Mouse (Mus musculus) neural tube, embryonic 15.5 days (tissue): ENCODE data around the gene Nacc2. TPM values are rescaled to one million over a fixed set of nuclear protein-coding genes. Genes with fewer than 3 reads are reported as not detected.

Source experiments
- ATAC-seq: fragments of 200-750 bp; cut with Nextera tagmentation; 2 replicates; pipeline ENCODE4 v1.8.0; 2017; ENCODE audit warnings: mild to moderate bottlenecking, moderate TSS enrichment, moderate library complexity; ENCODE audit not compliant: low FRiP score
- H3K27ac ChIP-seq: fragments of 300-500 bp; sonication (generic); replicated peaks from 2 replicates; pipeline ENCODE4 v1.5.1; 2015; ENCODE audit warnings: mild to moderate bottlenecking, inconsistent platforms
- H3K27me3 ChIP-seq: fragments of 300-500 bp; sonication (generic); replicated peaks from 2 replicates; pipeline ENCODE4 v1.6.1; 2015; ENCODE audit warnings: inconsistent platforms
- H3K36me3 ChIP-seq: fragments of 300-500 bp; sonication (generic); 2 replicates; pipeline ENCODE4 v1.6.1; 2015; ENCODE audit warnings: inconsistent platforms
- H3K4me1 ChIP-seq: fragments of 300-500 bp; sonication (generic); 2 replicates; pipeline ENCODE4 v1.6.1; 2015; ENCODE audit warnings: inconsistent platforms
- H3K4me2 ChIP-seq: fragments of 300-500 bp; sonication (generic); 2 replicates; pipeline ENCODE4 v1.6.1; 2015; ENCODE audit warnings: inconsistent platforms, mild to moderate bottlenecking, moderate library complexity
- H3K4me3 ChIP-seq: fragments of 300-500 bp; sonication (generic); replicated peaks from 2 replicates; pipeline ENCODE4 v1.5.1; 2015; ENCODE audit warnings: mild to moderate bottlenecking, inconsistent platforms
- H3K9ac ChIP-seq: fragments of 300-500 bp; sonication (generic); replicated peaks from 2 replicates; pipeline ENCODE4 v1.6.1; 2015; ENCODE audit warnings: mild to moderate bottlenecking, inconsistent platforms
- H3K9me3 ChIP-seq: fragments of 300-500 bp; sonication (generic); replicated peaks from 2 replicates; pipeline ENCODE4 v1.6.1; 2016; ENCODE audit warnings: inconsistent platforms
- WGBS: fragments of 180-500 bp; shearing (Covaris S2); methylation state at CpG from one replicate; pipeline ENCODE4 v1.1.7; 2015; ENCODE audit warnings: mixed read lengths; 5-methylcytosine and 5-hydroxymethylcytosine counted together
- polyA plus RNA-seq: library from polyadenylated mRNA; unstranded; fragments of >200 nt; fragmentation: Nextera tagmentation; extraction: Ambion mirVana; gene quantifications from 2 replicates; pipeline ENCODE4 v1.2.1, GENCODE M21; 2015

Gene Nacc2
- 22.9 and 23.6 TPM in 2 replicates for polyA plus RNA-seq

DNA sequence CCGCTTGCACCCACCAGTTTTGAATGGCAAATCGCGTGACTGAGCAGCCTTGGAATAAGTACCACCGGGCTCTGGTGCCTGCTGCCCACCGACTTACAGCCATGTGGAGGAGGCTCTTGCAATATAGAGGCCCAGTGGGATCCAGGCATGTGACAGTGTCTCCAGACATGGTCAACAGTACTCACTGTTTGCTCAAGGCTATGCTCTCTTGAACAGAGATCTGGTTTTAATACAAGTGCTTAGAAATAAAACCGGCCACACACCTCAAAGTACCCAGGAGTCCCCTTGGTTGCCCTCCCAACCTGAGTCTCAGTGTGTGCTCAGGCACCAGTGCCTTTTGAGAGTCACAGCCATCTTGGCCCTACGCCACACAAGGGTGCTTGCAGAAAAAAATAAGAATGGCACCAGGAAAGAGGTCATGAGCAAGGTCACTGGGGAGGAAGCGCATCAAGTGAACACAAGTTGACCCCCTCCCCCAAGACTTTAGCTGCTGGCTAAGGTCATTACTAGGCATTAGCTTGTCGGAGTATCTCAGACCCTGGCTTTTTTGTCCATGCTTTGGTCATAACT is at the start of gene Nacc2:
Nacc2 (minus strand) TSS at position 142 of the 570 bp plus-strand sequence.
- Histone ChIP-seq H3K4me2 (peak within 1 kb of the TSS; percentile 99), H3K36me3 (no peaks in the 10 kb centered on the region), H3K27ac (peak within 1 kb of the TSS; percentile 51), H3K9me3 (no peaks in the 10 kb centered on the region), H3K9ac (peak within 1 kb of the TSS; percentile 59), H3K4me1 (peaks cover 30% of the 10 kb centered on the region), H3K4me3 (peak within 1 kb of the TSS; percentile 76), H3K27me3 (peaks cover 36% of the 10 kb centered on the region)
- ATAC-seq = peak; percentile 56; the same call in 1 of the 2 replicates
- 28% methylated on average over 9 of the region's 9 CpGs for WGBS

DNA sequence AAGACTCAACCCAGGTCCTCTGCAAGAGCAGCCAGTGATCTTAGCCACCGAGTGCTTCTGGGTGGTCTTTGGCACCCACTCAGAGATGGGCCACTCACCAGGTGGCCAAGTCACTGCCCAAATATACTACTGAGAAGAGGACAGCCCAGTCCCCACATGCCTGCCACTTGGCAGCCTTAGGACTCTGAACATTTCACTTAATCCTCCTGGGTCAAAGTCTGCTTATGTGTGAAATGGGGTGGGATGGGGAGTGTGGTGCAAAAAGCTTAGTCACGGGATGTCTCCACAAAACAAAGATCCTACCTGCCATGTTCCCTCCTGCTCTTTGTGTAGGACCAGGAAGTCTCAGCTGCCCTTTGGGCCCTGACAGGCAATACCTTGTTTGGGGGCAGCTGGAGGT is 49.1 kb upstream of the Nacc2 start:
- H3K4me2 ChIP-seq = no peak overlapping the region
- no peak for ATAC-seq
- no peaks in the 10 kb centered on the region for H3K36me3 ChIP-seq
- H3K9ac ChIP-seq = no peak overlapping the region
- WGBS = 79% methylated on average over 2 of the region's 2 CpGs
- no peak overlapping the region for H3K4me3 ChIP-seq
- peaks cover 20% of the 10 kb centered on the region for H3K4me1 ChIP-seq
- no peak overlapping the region for H3K27ac ChIP-seq
- peaks cover 7% of the 10 kb centered on the region for H3K27me3 ChIP-seq
- H3K9me3 ChIP-seq = no peaks in the 10 kb centered on the region

DNA sequence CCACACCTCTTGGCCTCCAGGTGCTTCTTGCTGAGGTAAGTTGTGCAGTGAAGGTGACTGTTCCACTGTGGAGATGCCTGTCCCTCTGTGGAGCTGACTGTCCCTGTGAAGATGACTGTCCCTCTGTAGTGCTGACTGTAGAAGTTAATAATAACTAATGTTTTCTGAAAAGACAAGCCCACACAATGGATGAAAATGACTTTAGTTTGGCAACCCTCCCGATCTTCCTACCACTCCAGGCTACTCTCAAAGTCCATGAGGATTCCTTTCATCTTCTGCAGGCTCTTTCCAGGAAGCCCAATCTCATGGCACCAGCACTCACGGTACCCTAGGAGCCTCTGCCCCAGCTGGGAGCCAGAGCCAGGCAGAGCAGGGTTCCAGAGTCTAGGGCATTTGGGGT is 47.4 kb upstream of the Nacc2 start:
- H3K4me3 ChIP-seq = no peak overlapping the region
- WGBS = 65% methylated on average over 2 of the region's 2 CpGs
- no peak overlapping the region for H3K27ac ChIP-seq
- H3K4me2 ChIP-seq = no peak overlapping the region
- no peaks in the 10 kb centered on the region for H3K36me3 ChIP-seq
- H3K27me3 ChIP-seq = peaks cover 7% of the 10 kb centered on the region; the same call in 1 of the 2 replicates
- ATAC-seq = no peak
- no peak overlapping the region for H3K9ac ChIP-seq
- H3K9me3 ChIP-seq = no peaks in the 10 kb centered on the region
- H3K4me1 ChIP-seq = peaks cover 17% of the 10 kb centered on the region

DNA sequence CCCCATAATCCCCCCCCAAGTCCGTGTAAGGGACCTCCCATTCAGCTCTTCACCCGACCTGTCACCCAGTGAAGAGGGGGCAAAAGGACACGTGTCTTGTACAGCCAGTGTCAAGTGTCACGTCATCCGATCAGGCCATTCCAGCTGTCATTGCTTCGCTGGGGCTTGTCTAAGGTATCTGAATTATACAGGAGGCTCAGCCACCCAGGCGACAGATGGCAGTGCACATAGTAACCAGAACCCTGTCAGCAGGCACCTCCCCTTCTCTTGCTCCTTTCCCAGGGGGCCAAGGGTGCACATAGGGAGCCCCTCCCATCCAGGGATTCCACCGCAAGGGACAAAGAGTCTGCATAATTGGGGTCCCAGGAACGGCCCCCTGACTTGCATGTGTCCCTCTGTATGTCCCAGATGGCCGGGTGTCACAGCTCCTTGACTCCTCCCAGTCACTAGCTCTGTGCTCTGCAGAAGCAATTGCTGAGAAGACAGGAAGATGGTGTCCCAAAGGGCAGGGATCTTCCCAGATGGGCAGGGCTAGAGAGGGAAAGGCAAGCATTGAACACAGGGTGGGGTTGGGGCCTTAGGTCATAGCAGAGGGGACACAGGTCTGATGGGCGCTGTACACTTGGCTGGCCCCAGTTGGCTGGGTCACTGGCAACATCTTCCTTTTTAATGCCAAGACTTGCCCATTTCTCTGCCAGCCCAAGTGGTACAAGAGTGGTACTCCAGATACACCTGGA is 46.0 kb upstream of the Nacc2 start:
- 27% methylated on average over 11 of the region's 11 CpGs for WGBS
- ATAC-seq = peak; percentile 13; the same call in 1 of the 2 replicates

GRCm38 (mm10) chr2:26166890-26167289 is 43.9 kb upstream of the Nacc2 start:
- H3K36me3 ChIP-seq = no peaks in the 10 kb centered on the region
- no peak overlapping the region for H3K9ac ChIP-seq
- peaks cover 1% of the 10 kb centered on the region; the same call in 1 of the 2 replicates for H3K27me3 ChIP-seq
- H3K27ac ChIP-seq = no peak overlapping the region
- H3K4me2 ChIP-seq = no peak overlapping the region
- peaks cover 13% of the 10 kb centered on the region; the same call in 1 of the 2 replicates for H3K4me1 ChIP-seq
- no peak for ATAC-seq
- no peaks in the 10 kb centered on the region for H3K9me3 ChIP-seq
- 93% methylated on average over 3 of the region's 3 CpGs for WGBS
- H3K4me3 ChIP-seq = no peak overlapping the region

More for the DNA sequence above, 46.0 kb upstream of the Nacc2 start:
- H3K36me3 ChIP-seq = no peaks in the 10 kb centered on the region
- H3K27ac ChIP-seq = no peak overlapping the region
- H3K4me3 ChIP-seq = no peak overlapping the region
- no peaks in the 10 kb centered on the region for H3K9me3 ChIP-seq
- peaks cover 13% of the 10 kb centered on the region; the same call in 1 of the 2 replicates for H3K4me1 ChIP-seq
- H3K27me3 ChIP-seq = peaks cover 7% of the 10 kb centered on the region; the same call in 1 of the 2 replicates
- H3K9ac ChIP-seq = no peak overlapping the region
- no peak overlapping the region for H3K4me2 ChIP-seq

- H3K4me3 ChIP-seq = no peak overlapping the region
- no peaks in the 10 kb centered on the region for H3K9me3 ChIP-seq
- peaks cover 36% of the 10 kb centered on the region for H3K4me1 ChIP-seq
- ATAC-seq = peak; percentile 32; the same call in 1 of the 2 replicates
- H3K27ac ChIP-seq = peak overlapping the region; percentile 37; the same call in 1 of the 2 replicates
- H3K36me3 ChIP-seq = no peaks in the 10 kb centered on the region
- H3K9ac ChIP-seq = no peak overlapping the region
- 31% methylated on average over 9 of the region's 9 CpGs for WGBS
- peak overlapping the region; percentile 15 for H3K4me2 ChIP-seq
- H3K27me3 ChIP-seq = no peaks in the 10 kb centered on the region
Measured at GRCm38 (mm10) chr2:26158064-26158463, 35.0 kb upstream of the Nacc2 start.

DNA sequence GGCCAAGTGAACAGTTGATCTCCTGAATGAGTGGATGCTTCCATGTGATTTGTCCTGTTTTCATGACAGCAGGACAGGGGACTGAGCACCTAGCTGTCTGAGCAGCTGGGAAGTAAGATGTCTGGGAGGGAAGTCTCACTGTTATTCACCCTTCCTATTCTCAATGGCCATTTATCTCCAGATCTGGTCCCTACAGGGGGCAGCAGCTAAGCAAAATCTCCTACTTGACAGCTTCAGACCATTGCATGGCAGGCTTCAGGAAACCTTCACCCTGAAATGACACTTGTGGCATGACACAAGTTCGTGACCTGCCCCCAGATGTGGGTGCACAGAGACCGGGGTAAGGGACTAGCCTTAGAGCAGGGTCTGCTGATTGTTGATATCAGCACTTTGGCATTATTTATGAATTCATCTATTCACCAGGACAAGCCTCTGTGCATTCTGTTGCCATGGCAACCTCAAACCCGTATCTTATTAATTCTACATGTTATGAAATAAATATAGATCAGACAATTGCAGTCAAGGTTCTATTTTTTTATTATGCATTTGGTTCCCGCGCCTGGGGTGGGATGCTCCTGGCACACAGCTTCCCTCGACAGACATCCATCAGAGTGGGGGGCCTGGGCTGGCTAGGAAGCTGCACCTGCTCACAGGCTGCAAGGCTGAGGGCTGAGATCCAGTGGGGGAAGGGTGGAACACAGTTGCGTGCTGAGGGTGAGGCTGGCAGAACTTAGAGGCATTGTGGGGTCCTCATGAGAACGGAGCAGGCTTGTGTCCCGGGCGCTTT is 33.4 kb upstream of the Nacc2 start:
- 0 out of 2 replicates have a peak overlapping the region, but pooled peaks have one; percentile 5 for H3K4me2 ChIP-seq

DNA sequence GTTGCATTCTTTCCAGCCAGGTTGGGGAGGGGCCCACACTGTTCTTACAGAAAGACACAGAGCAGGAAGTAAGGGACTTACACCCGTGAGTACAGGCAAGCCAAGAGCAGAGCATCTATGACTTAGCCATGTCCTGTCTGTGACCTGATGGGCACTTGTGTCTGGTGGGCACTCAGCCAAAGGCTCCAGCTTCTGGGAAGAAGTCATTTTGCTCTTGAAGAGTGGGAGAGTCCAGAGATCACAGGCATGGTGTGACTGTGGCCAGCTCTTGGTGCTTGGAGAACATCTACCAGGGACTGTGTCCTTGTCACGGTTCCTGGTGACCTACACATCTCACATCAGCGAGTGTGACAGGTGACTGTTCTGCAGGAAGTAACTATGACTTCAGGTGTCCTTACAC is 32.7 kb upstream of the Nacc2 start:
- no peak for ATAC-seq
- no peak overlapping the region for H3K9ac ChIP-seq
- 83% methylated on average over 3 of the region's 3 CpGs for WGBS
- no peak overlapping the region; the same call in 1 of the 2 replicates for H3K27ac ChIP-seq
- H3K36me3 ChIP-seq = no peaks in the 10 kb centered on the region
- no peaks in the 10 kb centered on the region for H3K27me3 ChIP-seq
- peaks cover 36% of the 10 kb centered on the region for H3K4me1 ChIP-seq
- no peak overlapping the region for H3K4me3 ChIP-seq
- H3K9me3 ChIP-seq = no peaks in the 10 kb centered on the region
- no peak overlapping the region for H3K4me2 ChIP-seq

More for the DNA sequence above, 33.4 kb upstream of the Nacc2 start:
- Histone ChIP-seq H3K36me3 (no peaks in the 10 kb centered on the region), H3K9me3 (no peaks in the 10 kb centered on the region), H3K4me1 (peaks cover 36% of the 10 kb centered on the region), H3K27ac (peak overlapping the region; percentile 49; the same call in 1 of the 2 replicates), H3K4me3 (no peak overlapping the region), H3K27me3 (no peaks in the 10 kb centered on the region), H3K9ac (no peak overlapping the region)
- peak; percentile 34; the same call in 1 of the 2 replicates for ATAC-seq
- 34% methylated on average over 10 of the region's 10 CpGs for WGBS

GRCm38 (mm10) chr2:26154586-26154985 is 31.6 kb upstream of the Nacc2 start:
- no peaks in the 10 kb centered on the region for H3K9me3 ChIP-seq
- peaks cover 36% of the 10 kb centered on the region for H3K4me1 ChIP-seq
- H3K4me3 ChIP-seq = no peak overlapping the region
- no peaks in the 10 kb centered on the region for H3K27me3 ChIP-seq
- whole genome bisulfite sequencing = 73% methylated on average over 5 of the region's 5 CpGs
- ATAC-seq = 0 out of 2 replicates have a peak, but pooled peaks have one; percentile 3
- no peak overlapping the region for H3K9ac ChIP-seq
- H3K4me2 ChIP-seq = no peak overlapping the region
- no peaks in the 10 kb centered on the region for H3K36me3 ChIP-seq
- no peak overlapping the region for H3K27ac ChIP-seq

DNA sequence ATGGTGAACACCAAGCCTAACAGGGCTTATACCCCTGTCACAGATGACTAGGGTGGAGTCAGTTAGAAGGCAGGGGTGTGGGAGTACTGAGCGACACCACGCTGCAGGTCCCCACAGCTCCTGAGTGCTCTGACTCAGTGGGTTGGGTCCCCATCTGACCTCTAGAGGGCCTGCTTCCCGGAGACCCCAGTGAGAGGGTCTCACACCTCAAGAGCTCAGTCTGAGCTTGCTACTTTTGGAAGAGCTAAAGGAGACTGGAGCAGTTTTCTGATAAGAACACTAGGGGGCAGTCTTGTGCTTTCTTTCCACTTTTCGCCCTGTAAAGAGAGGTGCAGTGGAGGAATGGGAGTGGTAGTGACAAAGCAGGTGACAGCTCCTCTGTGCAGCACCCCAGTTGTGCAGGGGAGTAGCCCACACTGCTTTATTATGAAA is 30.9 kb upstream of the Nacc2 start:
- Histone ChIP-seq H3K9me3 (no peaks in the 10 kb centered on the region), H3K4me3 (no peak overlapping the region), H3K4me1 (peaks cover 36% of the 10 kb centered on the region), H3K36me3 (no peaks in the 10 kb centered on the region), H3K9ac (no peak overlapping the region), H3K4me2 (no peak overlapping the region), H3K27ac (no peak overlapping the region), H3K27me3 (no peaks in the 10 kb centered on the region)
- peak; percentile 76 for ATAC-seq
- WGBS = 12% methylated on average over 4 of the region's 4 CpGs

DNA sequence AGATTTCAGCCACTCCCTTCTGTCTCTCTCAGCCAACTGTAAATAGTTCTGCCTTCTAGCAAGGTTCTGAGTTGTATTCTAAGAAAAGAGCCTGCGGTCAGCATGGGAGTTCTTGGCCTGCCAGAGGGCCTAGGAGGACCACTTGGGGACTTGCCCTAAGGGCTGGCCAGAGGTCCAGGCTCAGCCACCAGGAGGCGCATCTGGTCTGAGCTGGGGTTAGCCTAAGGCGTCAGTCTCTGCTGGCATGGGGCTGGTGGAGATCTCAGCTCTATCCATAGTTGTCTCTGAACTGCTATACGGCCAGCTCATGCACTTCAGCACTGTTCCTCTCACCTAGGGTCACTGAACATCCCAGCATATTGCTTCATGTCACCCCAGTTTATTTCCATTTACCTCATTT is 30.3 kb upstream of the Nacc2 start:
- Histone ChIP-seq H3K36me3 (no peaks in the 10 kb centered on the region), H3K27me3 (no peaks in the 10 kb centered on the region), H3K4me1 (peaks cover 30% of the 10 kb centered on the region), H3K9me3 (no peaks in the 10 kb centered on the region), H3K27ac (no peak overlapping the region), H3K9ac (no peak overlapping the region), H3K4me3 (no peak overlapping the region), H3K4me2 (no peak overlapping the region)
- 38% methylated on average over 4 of the region's 4 CpGs for WGBS
- no peak for ATAC-seq
